Mouse (Mus musculus): Measurements from ENCODE around the gene Limd1.
A peak's percentile ranks its signal among the peaks of the same experiment; 100 is the strongest.

The Limd1 gene

GRCm38 (mm10) chr9:123516641-123517385, 38.3 kb downstream of the Limd1 start:
- no peak for DNase-seq (ENCODE audit: low read depth)

DNA sequence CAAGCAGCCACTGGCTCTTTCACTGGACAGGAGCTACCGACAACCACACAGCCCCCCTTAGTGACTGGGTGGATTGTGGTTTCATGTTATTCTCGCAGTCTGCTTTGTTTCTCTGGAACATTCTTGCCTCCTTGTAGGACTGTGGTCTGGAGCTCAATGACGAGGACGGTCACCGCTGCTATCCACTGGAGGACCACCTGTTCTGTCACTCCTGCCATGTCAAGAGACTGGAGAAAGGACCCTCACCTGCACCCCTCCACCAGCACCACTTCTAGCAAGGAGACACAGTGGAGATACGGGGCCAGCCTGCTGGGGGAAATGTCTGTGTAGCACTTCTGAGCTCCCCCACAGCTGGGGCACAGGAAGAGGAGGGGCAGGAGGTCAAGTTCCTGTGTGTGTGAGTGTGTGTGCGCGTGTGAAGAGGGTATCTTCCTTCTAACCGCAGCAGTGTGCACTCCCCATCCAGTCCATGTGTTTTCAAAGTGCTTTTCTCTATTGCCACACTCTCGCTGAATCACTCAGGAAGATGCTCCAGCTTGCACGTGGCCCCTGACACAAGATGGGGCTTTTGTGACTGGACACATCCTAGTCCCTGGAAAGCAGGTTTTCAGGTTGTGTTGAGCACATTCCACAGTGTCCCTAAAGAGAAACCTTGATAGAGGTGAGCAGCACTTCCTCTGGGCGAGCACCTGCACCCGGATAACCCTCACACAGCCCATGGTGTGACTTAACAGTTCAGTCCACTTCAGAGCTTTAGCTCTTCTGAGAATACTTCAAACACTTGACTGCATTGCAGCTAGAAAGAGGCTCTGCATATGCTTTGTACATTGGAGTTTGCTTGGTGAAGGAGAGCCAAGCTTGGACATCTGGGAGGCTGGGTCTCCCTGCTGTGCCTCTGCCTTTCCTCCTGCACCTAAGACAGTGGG, 40.7 kb downstream of the Limd1 start:
- DNase-seq (ENCODE audit: low read depth) = no peak

GRCm38 (mm10) chr9:123520735-123521134, 42.2 kb downstream of the Limd1 start:
- no peak for DNase-seq (ENCODE audit: low read depth)

DNA sequence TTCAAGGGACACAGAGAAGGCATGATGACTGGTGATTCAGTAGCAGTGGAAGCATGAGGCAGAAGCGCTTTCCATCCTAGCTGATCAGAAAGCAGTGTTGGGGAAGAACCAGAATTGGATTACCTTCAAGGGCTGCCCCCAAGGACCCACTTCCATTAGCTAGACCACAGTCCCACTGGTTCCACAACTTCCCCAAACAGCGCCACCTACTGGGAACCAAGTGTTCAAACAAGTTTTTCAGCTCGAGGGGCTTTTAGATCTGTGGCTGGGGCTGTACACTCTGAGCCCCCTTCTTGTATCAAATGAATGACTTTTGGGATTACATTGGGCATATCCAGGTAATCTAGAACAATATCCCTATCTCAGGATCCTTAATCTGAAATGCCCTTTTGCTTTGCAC, 45.2 kb downstream of the Limd1 start:
- DNase-seq (ENCODE audit: low read depth) = peak; percentile 52

GRCm38 (mm10) chr9:123525095-123525494, 46.6 kb downstream of the Limd1 start:
- peak; percentile 87 for DNase-seq (ENCODE audit: low read depth)

DNA sequence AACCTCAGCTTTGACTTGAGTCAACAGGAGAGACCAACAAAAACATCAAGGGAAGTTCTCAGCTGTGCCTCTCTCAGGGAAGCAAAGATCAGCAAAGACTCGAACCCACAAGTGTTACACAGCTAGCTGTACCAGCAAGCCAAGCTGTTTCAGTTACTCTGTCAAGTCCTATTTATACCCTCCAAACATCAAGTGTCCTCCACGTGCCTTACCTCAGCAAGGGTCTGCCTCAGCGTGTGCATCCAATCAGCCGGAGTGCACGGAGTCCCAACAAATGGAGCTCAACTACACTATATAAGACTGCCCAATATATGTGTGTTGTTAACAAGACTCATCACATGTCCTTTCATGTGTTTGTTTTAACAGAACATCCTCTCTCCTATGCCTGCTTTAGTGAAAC, 48.0 kb downstream of the Limd1 start:
- DNase-seq (ENCODE audit: low read depth) = no peak

DNA sequence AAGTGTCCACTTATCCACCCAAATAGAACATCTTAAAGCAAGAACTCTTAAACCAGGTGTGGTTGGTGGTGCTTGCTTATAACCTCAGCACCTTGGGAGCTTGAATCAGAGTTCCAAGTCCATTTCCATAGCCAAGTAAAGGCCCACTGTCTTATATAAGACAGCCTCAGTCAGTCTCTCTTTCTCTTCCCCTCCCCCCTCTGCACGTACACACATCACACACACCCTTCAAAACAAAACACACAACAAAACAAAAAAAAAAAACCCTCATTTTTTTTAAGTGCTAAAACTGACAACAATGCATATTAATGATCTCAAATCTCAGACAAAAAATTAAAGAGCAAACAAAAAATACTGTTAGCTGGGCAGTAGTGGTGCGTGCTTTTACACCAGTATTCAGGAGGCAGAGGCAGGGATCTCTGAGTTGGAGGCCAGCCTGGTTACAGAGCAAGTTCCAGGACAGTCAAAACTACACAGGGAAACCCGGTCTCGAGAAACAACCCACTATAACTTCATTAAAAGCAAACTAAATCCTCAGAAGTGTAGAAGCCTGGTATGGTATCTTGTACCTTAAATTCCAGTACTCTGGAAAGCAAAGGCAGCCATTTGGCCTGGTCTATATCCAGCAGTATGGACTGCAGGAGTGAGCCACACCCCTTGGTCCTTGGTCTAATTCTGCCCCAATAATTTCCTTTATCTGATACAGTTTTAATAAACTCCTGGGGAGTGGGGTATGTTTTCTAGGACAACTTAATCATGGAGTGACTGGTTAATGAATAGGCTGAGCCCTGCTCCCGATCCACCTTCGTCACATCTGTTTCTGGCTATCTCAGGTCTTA, 49.8 kb downstream of the Limd1 start:
- DNase-seq (ENCODE audit: low read depth) = peak; percentile 57

DNA sequence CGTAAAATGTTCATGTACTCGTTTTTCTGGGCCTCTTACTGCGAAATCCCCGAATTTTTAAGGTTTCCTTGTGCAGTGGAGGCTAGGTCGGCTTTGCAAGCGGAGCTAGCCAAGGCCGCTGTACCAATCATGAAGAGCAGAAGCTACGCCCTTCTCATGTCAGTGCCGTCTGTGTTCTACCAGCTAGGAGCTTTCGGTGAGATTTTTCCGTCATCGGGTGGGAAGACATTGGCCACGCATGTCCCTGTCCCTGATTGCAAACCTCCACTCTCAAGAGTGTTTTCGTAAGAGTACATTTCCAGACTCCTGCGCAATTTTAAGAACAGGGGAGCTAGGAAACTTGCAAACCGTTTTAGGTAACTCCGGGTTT, 50.4 kb downstream of the Limd1 start:
- peak; percentile 63 for DNase-seq (ENCODE audit: low read depth)

- DNase-seq (ENCODE audit: low read depth) = peak; percentile 98
Observed at GRCm38 (mm10) chr9:123529392-123530157, 51.1 kb downstream of the Limd1 start, which contains the start of gene Sacm1l. TSS of gene Sacm1l (plus strand) at chr9:123529759.

DNA sequence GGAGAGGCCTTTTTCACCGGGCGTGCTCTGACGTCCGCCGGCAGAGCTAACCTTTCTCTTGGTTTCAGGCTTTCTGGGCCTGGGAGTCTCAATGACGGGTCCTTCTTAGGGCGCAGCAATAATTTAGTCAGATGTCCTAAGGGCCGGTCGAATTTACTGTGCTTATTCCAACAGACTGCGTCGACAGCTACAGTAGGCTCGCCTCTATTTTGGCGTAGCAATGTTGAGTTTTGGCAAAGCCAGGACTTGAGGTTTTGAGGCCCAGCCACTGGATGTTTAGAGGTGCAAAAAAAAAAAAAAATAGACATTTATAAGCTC, 51.6 kb downstream of the Limd1 start:
- no peak for DNase-seq (ENCODE audit: low read depth)

GRCm38 (mm10) chr9:123530566-123531130, 52.1 kb downstream of the Limd1 start:
- peak; percentile 20 for DNase-seq (ENCODE audit: low read depth)

- no peak for DNase-seq (ENCODE audit: low read depth)
Observed at GRCm38 (mm10) chr9:123531234-123531633, 52.7 kb downstream of the Limd1 start.

- DNase-seq (ENCODE audit: low read depth) = no peak
Observed at GRCm38 (mm10) chr9:123536613-123537012, 58.1 kb downstream of the Limd1 start.

DNA sequence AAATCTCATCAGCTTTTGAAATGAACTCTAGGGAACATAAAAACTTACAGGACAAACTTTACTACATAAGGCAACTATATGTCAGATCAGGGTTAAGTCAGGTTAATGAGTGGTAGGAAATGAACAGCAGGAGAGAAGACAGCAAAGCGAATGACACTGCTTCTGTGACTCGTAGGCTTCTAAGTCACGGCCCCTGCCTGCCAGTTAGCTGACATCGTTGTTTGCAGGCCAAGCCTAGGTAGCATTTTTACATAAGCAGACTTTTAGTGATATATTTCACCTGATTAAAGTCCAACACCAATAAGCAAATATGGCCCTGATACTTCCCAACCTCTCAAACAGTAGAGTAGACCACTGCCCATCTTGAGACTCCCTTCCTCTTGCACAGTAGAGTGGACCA, 59.7 kb downstream of the Limd1 start:
- DNase-seq (ENCODE audit: low read depth) = no peak

DNA sequence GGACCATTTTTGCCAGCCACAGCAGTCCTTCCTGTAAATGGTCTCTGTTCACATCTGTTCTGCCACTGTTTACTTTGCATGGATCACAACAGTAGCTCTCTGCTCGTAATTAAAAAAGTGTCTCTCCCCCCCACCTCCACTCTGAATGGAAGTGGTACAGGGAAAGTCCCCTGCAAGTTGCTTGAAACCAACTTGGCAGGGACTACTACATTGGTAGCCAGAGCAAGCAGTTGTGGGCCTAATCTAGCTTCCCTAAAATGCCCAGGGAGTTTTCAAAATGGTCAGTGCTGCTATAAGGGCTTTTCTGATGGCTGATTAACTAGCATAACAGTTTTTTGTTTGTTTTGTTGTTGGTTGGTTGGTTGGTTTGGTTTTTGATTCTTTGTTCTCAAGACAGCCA, 60.6 kb downstream of the Limd1 start:
- DNase-seq (ENCODE audit: low read depth) = no peak

DNA sequence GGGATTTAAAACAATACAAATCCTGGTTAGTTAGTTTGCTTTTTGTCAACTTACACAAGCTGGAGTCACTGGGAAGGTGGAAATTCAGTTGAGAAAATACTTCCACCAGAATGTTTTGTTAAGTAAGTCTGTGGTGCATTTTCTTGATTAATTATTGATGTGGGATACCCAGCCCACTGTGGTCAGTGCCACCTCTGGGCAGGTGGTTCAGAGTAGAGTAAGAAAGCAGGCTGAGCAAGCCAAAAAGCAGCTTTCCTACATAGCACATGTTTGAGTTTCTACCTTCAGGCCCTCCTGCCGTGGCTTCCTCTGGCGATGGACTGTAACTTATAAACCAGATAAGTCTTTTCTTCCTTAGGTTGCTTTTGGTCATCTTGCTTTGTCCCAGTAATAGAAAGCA, 61.3 kb downstream of the Limd1 start:
- no peak for DNase-seq (ENCODE audit: low read depth)

DNA sequence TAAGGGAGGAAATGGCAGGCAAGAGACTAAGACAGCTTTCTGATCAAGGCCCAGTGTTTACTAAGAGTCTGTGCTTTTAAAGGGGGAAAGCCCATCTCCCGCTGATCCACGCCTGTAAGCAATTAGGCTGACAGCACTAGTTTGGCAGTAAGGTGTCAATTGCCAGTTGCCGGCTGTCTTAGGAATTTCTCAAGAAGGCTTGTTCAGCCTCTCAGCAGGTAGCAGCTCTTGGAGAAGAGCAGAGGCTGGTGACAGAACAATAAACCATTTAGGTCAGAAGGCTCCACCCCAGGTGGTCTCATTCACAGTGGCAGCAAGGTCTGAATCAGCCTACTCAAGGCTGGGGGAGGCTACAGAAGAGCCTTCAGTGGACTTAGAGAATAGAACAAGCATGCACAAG, 76.1 kb downstream of the Limd1 start:
- DNase-seq (ENCODE audit: low read depth) = no peak
